Mouse (Mus musculus) cortical plate, adult 2 months (tissue): ENCODE measurements around the gene Socs3.

Experiments used
- CTCF ChIP-seq: fragments of 200-500 bp; IDR thresholded peaks from 2 replicates; pipeline ENCODE4 v1.5.1; 2011; ENCODE audit warnings: mild to moderate bottlenecking, control low read depth, low read length; ENCODE audit not compliant: insufficient read depth; ENCODE audit errors: extremely low read depth
- POLR2A ChIP-seq: fragments of 200-500 bp; IDR thresholded peaks from 2 replicates; pipeline ENCODE4 v1.6.1; 2011; ENCODE audit warnings: mild to moderate bottlenecking, low read length, control low read depth; ENCODE audit not compliant: insufficient read depth; ENCODE audit errors: extremely low read depth

- no peak for TF ChIP-seq CTCF
- TF ChIP-seq POLR2A: no peak
These were observed 39.0 kb downstream of the Socs3 start for GRCm38 (mm10) chr11:117930781-117931338.
